Mouse (Mus musculus): ENCODE data around the gene Snd1.
"Not testable (repeated sequence)": the region's sequence is repeated elsewhere in the genome, so short reads cannot be mapped to it uniquely, and the experiment has no call there.

The Snd1 gene

DNA sequence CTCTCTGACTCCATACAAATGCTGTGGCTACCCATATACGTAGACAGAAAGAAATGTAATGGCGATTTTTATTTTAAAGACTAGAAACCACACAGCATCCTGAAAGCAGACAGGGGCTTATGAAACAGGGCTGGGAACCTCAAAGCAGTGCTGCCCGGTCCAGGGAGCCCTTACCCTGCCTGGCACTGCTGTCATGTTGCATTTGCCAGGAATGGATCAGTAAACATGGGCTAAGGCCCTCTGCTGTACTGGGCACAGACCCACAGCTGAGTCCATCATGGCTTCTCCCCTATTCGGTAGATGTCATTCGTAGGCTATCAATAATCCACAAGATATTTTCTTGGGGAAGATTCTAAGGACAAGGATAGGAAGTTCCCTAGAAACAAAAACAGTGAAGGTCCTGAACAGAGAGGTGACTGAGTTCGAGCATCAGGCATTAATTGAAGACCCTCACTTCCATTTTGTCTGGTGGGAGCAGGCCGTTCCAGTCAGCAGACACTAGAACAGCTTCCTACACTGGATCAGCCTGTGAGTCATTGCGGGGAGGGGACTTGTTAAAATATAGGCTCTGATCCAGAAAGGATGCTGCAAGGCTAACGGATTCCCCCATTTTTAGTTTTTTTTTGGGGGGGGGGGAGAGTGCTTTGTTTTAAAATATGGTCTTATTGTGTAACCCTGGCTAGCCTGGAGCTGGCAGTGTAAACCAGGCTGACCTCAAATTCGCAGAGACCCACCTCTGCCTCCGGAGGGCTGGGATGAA, 422.6 kb downstream of the Snd1 start:
- no peak for DNase-seq (ENCODE audit: extremely low spot score, low spot score)

DNA sequence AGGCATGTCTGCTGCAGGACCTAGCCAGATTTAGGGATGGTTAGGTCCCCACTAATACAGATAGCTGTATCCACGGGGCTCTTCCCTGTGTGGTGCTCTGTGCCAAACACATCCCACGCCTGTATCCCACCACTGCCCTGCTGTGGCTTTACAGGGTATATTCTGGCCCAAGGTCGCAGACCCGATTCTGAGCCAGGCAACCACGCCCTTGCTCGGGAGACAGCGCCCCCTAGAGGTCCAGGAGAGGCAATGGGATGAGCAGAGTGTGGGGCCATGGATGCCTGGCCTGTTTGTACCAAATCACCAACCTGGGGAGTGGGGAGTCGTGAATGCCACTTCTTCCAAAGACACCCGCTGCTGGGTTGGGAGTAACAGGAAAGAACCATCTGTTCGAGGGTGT, 423.9 kb downstream of the Snd1 start:
- peak; percentile 63 for DNase-seq (ENCODE audit: extremely low spot score, low spot score)

DNA sequence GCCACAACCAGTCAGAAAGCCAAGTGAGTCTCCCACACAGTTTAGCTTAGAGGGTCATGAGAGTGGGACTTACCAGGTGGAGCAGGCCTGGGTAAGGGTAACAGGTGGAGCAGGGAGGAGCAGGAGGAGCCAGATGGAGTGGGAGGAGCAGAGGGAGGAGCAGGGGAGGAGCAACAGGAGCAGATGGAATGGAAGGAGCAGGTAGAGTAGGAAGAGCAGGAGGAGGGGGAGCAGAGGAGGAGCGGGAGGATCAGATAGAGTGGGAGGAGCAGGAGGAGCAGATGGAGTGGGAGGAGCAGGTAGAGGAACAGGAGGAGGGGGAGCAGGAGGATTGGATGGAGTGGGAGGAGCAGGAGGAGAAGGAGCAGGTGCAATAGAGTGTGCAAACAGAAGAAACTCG, 427.6 kb downstream of the Snd1 start:
- no peak for DNase-seq (ENCODE audit: extremely low spot score, low spot score)

DNA sequence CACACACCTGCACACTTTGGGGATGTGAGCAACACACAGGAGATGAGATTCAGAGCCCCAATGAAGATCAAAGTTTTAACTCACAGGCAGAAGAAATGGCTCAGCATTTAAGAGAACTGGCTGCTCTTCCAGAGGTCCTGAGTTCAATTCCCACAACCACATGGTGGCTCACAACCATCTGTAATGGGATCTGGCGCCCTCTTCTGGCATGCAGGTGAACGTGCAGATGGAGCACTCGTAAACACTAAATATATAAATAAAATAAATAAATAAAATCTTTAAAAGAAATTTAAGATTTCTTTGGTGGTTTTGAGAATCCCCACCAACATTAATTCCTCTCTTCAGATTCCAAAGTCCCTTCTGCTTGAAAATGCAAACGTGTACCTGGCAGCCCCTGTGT, 429.5 kb downstream of the Snd1 start:
- no peak for DNase-seq (ENCODE audit: extremely low spot score, low spot score)

DNA sequence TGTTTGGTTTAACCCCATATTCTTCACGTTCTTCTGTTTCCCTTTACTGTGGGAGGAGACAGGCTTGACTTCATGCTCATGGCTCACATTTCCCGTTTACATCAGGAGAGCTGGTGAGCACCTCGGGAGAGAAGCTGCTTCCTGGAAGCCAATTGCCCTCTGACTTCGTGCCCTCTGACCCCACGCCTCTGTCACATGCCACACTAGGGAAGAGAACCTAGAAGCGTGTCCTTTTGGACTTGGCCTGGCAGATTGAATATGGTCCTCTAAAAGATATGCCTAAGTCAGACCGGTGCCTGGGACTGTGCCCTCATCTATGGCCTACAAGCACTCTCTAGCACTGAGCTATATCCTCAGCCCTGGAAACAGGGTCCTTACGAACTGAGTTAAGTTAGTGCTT, 430.4 kb downstream of the Snd1 start:
- no peak for DNase-seq (ENCODE audit: extremely low spot score, low spot score)

DNA sequence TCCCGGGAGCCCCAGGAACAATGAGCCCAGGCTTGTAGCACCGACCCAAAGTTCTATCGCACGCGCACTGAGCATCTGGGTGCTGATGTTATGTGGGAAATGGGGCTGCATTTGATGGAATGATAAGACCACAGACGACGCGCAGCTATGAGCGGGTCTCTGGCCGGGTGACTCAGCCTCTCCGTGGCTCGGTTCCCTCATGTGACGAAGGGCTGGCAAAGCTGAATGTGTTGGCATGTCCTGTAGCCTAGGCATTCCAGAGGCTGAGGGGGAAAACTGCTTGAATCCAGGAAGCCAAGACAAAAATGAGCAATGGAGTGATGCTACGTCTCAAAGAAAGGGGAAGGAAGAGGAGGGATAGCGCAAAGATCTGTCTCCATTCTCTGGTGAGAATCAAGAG, 434.9 kb downstream of the Snd1 start:
- no peak for DNase-seq (ENCODE audit: extremely low spot score, low spot score)

DNA sequence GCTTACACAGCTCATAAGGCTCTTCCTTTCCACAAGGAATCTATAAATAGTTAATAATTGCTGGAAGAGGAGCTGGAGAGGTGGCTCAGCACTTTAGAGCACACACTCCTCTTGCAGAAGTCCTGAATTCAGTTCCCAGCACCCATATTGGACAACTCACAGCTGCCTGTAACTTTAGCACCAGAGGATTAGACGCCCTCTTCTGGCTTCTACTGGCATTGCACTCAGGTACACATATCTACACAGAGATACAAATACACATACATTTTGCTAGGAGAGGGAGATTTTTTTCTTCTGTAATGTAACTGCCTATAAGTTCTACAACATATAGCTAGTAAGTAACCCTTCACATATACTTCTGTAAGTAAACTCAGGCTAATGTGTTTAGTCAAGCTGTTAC, 440.0 kb downstream of the Snd1 start:
- no peak for DNase-seq (ENCODE audit: extremely low spot score, low spot score)

DNA sequence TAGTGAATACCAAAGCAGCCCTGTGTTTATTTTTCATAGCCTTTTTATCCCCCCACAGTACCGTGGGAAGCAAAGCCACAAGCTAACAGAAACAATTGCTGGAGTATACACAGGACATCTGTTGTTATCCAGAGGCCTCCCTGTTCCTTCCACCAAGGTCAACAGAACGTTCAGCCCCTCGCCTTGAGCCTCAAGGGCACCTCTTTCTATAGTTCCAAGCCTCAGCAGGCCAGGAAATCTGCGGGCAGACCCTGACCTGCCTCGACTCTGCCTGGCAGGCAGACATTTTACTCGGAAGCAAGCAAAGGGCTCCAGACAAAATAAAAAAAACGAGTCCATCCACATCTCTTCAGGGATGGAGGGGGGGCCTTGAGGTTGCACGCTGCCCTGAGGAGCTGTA, 441.7 kb downstream of the Snd1 start:
- DNase-seq (ENCODE audit: extremely low spot score, low spot score) = no peak

DNA sequence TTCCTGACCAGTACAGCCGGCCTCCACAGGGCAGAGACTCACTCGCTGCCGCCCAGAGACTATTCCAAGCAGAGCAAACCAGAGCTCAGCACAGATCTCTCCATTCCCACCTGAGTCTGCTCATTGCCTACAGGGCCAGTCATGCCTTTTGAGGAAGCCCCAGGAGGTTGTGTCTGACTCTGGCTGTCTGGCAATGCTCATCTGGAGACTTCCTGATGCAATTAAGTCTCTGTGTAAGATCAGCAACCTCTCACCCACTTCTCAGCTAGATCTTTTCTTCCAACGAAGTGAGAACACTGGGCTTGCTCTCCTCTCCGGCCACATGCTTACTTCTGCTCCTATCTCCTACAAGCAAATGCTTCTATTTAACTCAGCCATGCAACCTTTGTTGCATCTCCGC, 444.4 kb downstream of the Snd1 start:
- no peak for DNase-seq (ENCODE audit: extremely low spot score, low spot score)

DNA sequence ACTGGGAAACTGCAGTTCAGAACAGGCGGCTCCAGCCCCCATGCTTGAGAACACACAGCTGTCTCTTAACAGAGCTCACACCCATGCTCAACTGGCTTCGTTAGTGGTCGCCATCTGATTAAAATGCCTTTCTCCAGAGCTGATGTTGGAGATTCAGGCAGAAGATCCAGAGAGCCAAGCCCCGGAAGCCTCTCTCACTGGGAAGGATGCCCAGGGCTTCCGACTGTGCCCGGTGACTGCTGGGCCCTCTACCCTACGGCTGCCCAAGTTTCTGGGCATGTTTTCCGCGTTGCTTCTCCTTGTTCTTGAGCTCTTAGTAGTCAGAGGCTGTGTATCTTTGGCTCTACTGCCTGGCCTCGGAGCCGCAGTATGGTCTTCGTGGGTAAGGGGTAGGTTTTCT, 447.4 kb downstream of the Snd1 start:
- DNase-seq (ENCODE audit: extremely low spot score, low spot score) = no peak

DNA sequence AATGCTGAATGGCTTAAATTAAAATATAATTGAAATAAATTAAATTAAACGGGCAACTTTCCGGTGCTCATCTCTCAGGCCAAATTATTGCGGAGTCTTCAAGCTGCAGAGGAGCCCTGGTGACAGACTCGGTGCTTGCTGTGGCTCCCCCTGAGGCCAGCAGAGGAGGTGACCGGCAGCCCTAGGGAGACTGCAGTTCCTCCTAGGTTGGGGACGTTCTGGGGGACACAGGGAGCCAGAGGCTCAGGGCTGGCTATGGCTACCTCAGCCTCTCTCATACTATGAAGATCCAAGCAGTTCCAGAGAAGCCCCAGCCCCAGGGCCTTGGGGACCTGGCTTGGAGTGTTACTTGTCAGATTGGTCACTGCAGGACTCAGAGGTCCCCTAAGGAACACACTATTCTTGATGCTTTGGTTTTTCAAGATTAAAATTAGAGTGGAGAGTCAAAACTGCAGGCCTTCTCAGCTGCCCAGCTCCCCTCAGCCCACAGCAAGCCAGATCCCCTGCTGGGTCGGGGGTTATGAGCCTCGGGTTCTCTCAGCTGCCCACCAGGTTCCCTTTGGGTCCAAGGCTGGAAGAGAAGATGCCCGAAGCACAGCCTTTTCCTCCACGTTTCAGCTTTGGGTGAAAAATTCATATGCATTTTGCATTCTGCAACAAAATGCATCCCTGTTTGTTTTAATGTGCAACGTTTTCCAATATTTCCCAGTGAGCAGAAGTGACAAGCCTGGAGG, 448.3 kb downstream of the Snd1 start:
- DNase-seq (ENCODE audit: extremely low spot score, low spot score) = no peak

DNA sequence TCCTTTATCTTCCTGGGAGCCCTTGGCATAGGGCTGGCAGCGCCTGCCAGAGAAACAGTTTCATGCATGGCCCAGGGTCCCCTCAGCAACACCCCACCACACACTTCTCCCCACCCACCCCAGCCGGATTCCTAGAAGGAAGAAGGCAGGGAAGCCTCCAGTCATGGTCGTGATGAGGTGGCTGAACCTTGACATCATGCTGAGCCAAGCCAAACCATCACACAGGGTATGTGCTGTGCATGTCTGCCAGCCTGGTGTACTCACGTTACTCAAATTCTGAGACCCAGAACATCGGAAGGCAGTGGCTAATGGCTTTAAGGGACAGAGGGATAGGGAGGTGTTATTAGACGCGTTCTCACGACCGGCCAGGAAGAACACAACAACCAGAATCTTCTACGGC, 448.9 kb downstream of the Snd1 start:
- no peak for DNase-seq (ENCODE audit: extremely low spot score, low spot score)

DNA sequence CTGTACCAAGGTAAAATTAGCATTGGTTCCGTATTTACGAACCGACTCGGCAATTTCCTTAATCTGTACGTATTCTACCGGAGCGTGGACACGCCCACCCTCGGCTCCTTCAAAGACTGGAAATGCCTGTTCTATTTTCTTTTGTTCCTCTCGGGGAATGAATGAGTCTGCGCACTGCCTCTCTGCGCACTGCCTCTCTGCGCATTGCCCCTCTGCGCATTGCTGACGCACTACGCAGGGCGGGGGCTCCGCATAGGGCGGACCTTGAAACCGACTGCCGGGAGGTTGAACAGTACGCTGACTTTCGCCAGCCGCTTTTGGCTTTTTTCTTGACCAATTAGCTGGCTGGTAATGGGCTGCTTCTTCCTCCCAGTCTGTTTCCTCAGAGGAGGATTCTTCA, 453.0 kb downstream of the Snd1 start:
- not testable (repeated sequence) for DNase-seq (ENCODE audit: extremely low spot score, low spot score)

DNA sequence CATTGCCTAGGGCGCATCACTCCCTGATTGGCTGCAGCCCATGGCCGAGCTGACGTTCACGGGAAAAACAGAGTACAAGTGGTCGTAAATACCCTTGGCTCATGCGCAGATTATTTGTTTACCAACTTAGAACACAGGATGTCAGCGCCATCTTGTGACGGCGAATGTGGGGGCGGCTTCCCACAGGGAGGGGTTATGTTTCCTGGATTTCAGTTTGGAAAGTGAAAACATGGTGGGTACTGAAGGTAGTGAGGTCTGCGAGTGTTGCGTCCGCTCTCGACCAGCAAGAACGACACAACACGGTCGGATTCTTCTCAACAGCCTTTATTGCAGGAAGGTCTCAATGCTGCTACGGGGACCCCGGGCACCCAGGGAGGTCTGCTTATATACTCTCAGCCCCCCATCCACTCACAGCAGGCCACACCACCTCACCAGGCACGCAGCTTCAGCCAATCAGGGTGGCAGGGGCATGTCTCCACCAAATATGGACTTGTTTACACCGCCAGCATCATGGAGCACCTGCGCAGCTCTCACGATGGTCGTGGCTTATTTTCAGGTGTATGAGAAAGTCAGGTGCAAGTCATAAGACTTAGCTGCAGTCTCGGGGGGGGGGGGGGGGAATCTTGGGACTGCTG, 454.3 kb downstream of the Snd1 start:
- not testable (repeated sequence) for DNase-seq (ENCODE audit: extremely low spot score, low spot score)

DNA sequence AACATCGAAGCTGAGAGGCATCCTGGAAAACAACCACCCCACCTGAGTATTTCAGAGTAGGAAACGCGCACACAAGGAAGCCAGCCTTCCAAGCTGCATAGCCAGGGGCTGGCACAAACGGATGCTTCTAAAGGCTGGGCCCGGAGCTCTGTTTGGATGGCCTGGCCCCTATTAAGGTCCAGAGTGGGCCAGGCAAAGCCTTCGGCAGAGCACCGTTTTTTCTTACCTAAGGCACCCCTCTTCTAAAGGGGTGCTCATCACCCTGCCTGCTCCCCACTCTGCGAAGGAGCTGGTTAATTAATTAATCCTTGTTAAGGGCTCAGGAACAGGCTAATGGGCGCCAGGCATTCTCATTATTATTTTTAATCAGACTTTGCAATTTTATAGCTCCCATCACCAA, 456.3 kb downstream of the Snd1 start:
- DNase-seq (ENCODE audit: extremely low spot score, low spot score) = no peak

DNA sequence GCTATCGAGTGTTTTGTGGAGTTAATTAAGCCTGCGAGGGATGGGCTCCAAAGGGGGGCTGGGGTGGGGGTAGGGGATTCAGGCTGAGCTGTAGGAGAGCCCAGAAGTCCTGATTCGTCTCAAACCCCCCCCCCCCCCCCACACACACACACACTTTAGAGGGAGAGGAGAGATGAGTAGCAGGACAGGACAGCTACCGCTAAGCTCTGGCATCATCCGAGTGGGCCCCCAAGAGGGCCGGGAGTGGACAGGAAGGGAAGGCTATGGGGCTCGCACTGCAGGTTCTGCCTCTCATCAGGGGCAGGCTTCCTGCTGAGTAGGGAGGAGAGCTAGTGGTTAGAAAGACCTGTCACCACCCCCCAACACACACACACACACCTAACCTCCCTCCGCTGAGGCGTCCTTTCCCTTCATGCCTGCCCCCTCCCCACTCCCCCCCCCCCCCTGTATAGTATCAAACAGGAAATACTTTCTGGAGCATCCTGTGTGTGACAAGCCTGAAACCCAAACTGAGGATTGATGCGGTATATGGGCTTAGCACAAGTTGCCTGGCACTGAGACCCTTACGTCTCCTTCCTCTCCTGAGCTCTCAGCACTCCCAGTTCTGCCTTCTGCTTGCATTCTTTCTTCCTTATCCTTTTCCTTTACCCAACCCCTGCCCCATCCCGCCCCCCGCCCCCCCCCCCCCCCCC, 456.8 kb downstream of the Snd1 start:
- no peak for DNase-seq (ENCODE audit: extremely low spot score, low spot score)

DNA sequence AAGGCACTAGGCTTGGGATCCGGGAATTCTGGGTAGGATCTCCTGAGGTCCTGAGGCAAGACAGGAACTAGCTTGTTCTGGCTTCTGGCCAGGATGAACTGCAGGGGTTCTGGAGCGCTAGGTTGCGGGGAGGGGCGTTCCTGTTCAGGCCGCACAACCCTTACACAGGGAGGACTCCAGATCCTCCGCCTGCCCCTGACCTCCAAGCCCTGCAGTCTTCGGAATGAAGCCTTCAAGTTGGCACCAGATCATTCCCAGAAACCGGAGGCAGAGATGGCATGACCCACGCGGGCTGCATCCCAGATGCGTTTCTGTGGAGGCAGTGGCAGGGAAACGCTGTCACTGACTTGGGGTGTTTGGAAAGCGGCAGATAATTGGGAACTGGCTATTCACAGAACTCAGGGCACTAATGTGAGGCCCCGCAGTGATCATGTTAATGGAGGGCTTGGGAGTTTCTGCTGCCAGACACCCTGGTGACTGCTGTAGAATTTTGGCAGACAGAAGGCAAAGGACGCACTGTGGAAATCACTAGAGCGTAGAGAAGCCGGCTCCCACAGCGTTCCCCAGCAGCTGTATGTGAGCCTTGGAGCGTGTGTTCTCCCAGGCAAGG, 457.5 kb downstream of the Snd1 start:
- peak; percentile 49 for DNase-seq (ENCODE audit: extremely low spot score, low spot score)

DNA sequence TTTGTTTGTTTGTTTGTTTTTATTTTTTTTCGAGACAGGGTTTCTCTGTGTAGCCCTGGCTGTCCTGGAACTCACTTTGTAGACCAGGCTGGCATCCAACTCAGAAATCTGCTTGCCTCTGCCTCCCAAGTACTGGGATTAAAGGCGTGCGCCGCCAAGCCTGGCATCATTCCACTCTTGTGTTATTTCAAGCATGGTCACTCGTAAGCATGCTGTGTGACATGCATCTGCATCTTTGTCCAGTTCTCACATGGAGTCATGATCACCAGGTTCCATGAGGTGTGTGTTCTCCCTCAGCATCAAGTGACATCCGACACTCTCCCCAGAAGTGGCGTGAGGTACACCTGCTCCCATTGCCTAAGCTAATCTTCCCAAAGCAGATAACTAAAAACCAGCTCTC, 460.8 kb downstream of the Snd1 start:
- no peak for DNase-seq (ENCODE audit: extremely low spot score, low spot score)

DNA sequence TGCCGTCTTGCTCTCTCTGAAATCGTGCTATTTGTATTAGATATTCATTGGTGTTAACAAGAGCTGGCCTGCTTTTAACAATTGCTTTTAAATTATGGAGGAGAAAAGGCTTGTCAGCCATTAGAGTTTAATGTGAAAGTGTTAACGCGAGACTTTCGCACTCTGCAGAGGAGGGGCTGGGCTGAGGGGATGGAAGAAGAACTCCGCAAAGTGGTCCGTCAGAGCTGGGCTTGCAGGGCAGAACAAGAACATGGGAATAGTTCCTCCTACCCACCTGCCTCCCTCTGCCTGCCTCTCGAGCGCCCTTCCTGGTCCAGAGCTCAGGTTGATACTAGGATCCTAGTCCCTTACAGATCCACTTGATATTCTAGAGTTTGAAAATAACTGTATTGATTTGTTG, 472.3 kb downstream of the Snd1 start:
- no peak for DNase-seq (ENCODE audit: extremely low spot score, low spot score)

DNA sequence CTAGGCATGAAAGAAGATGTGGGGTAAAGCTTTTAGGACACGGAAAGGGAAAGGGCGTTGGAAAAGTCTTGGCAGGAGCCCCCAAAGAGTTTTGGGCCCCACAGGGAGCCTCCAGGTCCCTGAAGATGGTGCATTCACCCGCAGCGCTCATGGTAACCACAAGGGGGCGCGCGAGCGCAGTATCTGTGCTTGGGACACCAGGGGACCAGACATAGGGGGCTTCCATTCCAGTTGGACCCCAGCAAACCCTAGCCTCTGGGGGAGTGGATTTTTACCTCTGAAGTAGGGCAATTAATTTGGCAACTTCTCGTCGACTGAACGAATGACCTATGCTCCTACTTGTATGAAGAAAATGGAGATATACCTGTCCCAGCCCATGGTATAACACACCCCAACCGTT, 474.3 kb downstream of the Snd1 start:
- DNase-seq (ENCODE audit: extremely low spot score, low spot score) = peak; percentile 88

DNA sequence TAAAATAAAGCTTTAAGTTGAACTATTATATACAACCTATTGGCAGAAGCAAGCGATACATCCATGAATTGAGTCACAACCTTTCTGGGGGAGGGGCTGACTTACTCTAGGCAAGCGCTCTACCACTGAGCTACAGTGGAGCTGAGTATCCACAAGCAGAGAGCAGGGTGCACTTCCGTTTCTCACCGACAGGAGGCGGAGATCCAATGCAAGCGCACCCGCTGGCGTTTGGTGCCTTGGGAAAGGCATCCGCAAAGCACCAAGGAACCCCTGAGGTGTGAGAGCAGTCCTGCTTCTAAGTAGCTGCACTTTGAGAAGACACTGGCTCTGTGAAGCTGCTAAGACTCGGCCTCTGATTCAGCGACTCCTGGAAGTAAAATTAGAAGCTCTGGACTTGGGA, 480.6 kb downstream of the Snd1 start:
- DNase-seq (ENCODE audit: extremely low spot score, low spot score) = peak; percentile 75

DNA sequence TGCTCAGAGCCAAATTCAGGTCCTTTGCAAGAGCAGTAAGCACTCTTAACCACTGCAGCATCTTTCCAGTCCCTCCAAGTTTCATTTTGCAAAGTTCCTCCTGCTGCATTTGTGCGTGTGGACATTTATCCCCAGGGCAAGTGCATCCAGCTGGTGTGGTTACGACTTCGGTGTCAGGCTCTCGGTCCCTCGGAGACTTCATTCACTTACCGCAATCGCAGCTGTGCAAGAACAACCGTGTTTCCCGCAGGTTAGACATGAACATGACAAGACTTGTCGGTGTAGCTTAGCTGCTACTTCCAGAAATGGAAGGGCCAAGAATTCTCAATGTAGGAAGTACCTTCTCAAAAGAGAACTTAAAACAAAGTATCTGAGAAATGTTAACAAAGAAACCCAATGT, 482.5 kb downstream of the Snd1 start:
- no peak for DNase-seq (ENCODE audit: extremely low spot score, low spot score)
